Mouse (Mus musculus) hindbrain, embryonic 13.5 days (tissue): ENCODE measurements around the gene Art4. TPM values are rescaled to one million over a fixed set of nuclear protein-coding genes. Genes with fewer than 3 reads are reported as not detected.

Source experiments
- ATAC-seq: fragments of 200-750 bp; cut with Nextera tagmentation; 2 replicates; pipeline ENCODE4 v1.8.0; 2017; ENCODE audit warnings: moderate TSS enrichment; ENCODE audit not compliant: low FRiP score
- H3K27ac ChIP-seq: fragments of 300-500 bp; sonication (generic); 2 replicates; pipeline ENCODE4 v1.5.1; 2015; ENCODE audit warnings: inconsistent platforms, mild to moderate bottlenecking, moderate library complexity
- H3K27me3 ChIP-seq: fragments of 300-500 bp; sonication (generic); 2 replicates; pipeline ENCODE4 v1.6.1; 2015; ENCODE audit warnings: mild to moderate bottlenecking, inconsistent platforms
- H3K36me3 ChIP-seq: fragments of 300-500 bp; sonication (generic); 2 replicates; pipeline ENCODE4 v1.6.1; 2015; ENCODE audit warnings: mild to moderate bottlenecking, inconsistent platforms
- H3K4me1 ChIP-seq: fragments of 300-500 bp; sonication (generic); replicated peaks from 2 replicates; pipeline ENCODE4 v1.6.1; 2015; ENCODE audit warnings: inconsistent platforms
- H3K4me2 ChIP-seq: fragments of 300-500 bp; sonication (generic); 2 replicates; pipeline ENCODE4 v1.6.1; 2015; ENCODE audit warnings: inconsistent platforms, mild to moderate bottlenecking, moderate library complexity
- H3K4me3 ChIP-seq: fragments of 300-500 bp; sonication (generic); 2 replicates; pipeline ENCODE4 v1.5.1; 2015; ENCODE audit warnings: mild to moderate bottlenecking, inconsistent platforms
- H3K9ac ChIP-seq: fragments of 300-500 bp; sonication (generic); 2 replicates; pipeline ENCODE4 v1.6.1; 2015; ENCODE audit warnings: mild to moderate bottlenecking, inconsistent platforms
- H3K9me3 ChIP-seq: fragments of 300-500 bp; sonication (generic); 2 replicates; pipeline ENCODE4 v1.6.1; 2016; ENCODE audit warnings: inconsistent platforms
- WGBS: fragments of 180-500 bp; shearing (Covaris S2); methylation state at CpG from one replicate; pipeline ENCODE4 v1.1.7; 2015; 5-methylcytosine and 5-hydroxymethylcytosine counted together
- polyA plus RNA-seq: library from polyadenylated mRNA; unstranded; fragments of >200 nt; fragmentation: Nextera tagmentation; extraction: Ambion mirVana; gene quantifications from 2 replicates; pipeline ENCODE4 v1.2.1, GENCODE M21; 2015

Art4 gene
- polyA plus RNA-seq, 1 experiment from 2014 or later, result 0.13 TPM

- Histone ChIP-seq H3K9ac (no peak overlapping the region), H3K4me3 (no peak overlapping the region), H3K4me1 (no peaks in the 10 kb centered on the region), H3K27ac (no peak overlapping the region), H3K9me3 (no peaks in the 10 kb centered on the region), H3K4me2 (no peak overlapping the region), H3K27me3 (no peaks in the 10 kb centered on the region), H3K36me3 (no peaks in the 10 kb centered on the region)
- no peak for ATAC-seq
- WGBS, result 82% methylated on average over 8 of the region's 8 CpGs
These were observed 887 bp upstream of the Art4 start for GRCm38 (mm10) chr6:136858420-136858819.

GRCm38 (mm10) chr6:136857873-136858260, 334 bp upstream of the Art4 start:
- WGBS, result 72% methylated on average over 11 of the region's 11 CpGs
- no peak overlapping the region for H3K4me2 ChIP-seq
- no peak overlapping the region for H3K4me3 ChIP-seq
- H3K9me3 ChIP-seq, result no peaks in the 10 kb centered on the region
- H3K27ac ChIP-seq, result no peak overlapping the region
- H3K36me3 ChIP-seq, result no peaks in the 10 kb centered on the region
- H3K9ac ChIP-seq, result no peak overlapping the region; the same call in 1 of the 2 replicates
- no peak for ATAC-seq
- peaks cover 1% of the 10 kb centered on the region; the same call in 1 of the 2 replicates for H3K4me1 ChIP-seq
- H3K27me3 ChIP-seq, result no peaks in the 10 kb centered on the region

GRCm38 (mm10) chr6:136856071-136856636, 1.4 kb downstream of the Art4 start:
- no peak overlapping the region for H3K27ac ChIP-seq
- H3K4me1 ChIP-seq, result peaks cover 5% of the 10 kb centered on the region; the same call in 1 of the 2 replicates
- H3K27me3 ChIP-seq, result no peaks in the 10 kb centered on the region
- H3K4me3 ChIP-seq, result no peak overlapping the region
- no peaks in the 10 kb centered on the region for H3K9me3 ChIP-seq
- no peaks in the 10 kb centered on the region for H3K36me3 ChIP-seq
- no peak for ATAC-seq
- 72% methylated on average over 14 of the region's 14 CpGs for WGBS
- H3K9ac ChIP-seq, result peak overlapping the region; percentile 39; the same call in 1 of the 2 replicates
- H3K4me2 ChIP-seq, result no peak overlapping the region

GRCm38 (mm10) chr6:136855183-136855582, 2.4 kb downstream of the Art4 start:
- 79% methylated on average over 2 of the region's 2 CpGs for WGBS
- H3K4me3 ChIP-seq, result no peak overlapping the region
- H3K27ac ChIP-seq, result no peak overlapping the region
- H3K27me3 ChIP-seq, result no peaks in the 10 kb centered on the region
- H3K4me2 ChIP-seq, result no peak overlapping the region
- ATAC-seq, result no peak
- H3K9me3 ChIP-seq, result no peaks in the 10 kb centered on the region
- H3K36me3 ChIP-seq, result no peaks in the 10 kb centered on the region
- no peak overlapping the region for H3K9ac ChIP-seq
- H3K4me1 ChIP-seq, result peaks cover 5% of the 10 kb centered on the region; the same call in 1 of the 2 replicates

- no peaks in the 10 kb centered on the region for H3K27me3 ChIP-seq
- no peaks in the 10 kb centered on the region for H3K36me3 ChIP-seq
- no peak overlapping the region for H3K9ac ChIP-seq
- 87% methylated on average over 11 of the region's 11 CpGs for WGBS
- H3K4me3 ChIP-seq, result no peak overlapping the region
- no peak overlapping the region for H3K27ac ChIP-seq
- H3K9me3 ChIP-seq, result no peaks in the 10 kb centered on the region
- no peak overlapping the region for H3K4me2 ChIP-seq
- ATAC-seq, result no peak
- H3K4me1 ChIP-seq, result peaks cover 5% of the 10 kb centered on the region; the same call in 1 of the 2 replicates
These were observed 3.2 kb downstream of the Art4 start for GRCm38 (mm10) chr6:136854361-136854781.

GRCm38 (mm10) chr6:136852762-136853161, 4.8 kb downstream of the Art4 start:
- no peak overlapping the region for H3K9ac ChIP-seq
- 65% methylated on average over 3 of the region's 3 CpGs for WGBS

GRCm38 (mm10) chr6:136852348-136852747, 5.2 kb downstream of the Art4 start:
- 87% methylated on average over 4 of the region's 4 CpGs for WGBS
- Histone ChIP-seq H3K4me2 (no peak overlapping the region), H3K9ac (no peak overlapping the region), H3K4me3 (no peak overlapping the region), H3K36me3 (no peaks in the 10 kb centered on the region), H3K27ac (peak overlapping the region; percentile 40; the same call in 1 of the 2 replicates), H3K9me3 (no peaks in the 10 kb centered on the region), H3K4me1 (peaks cover 5% of the 10 kb centered on the region; the same call in 1 of the 2 replicates), H3K27me3 (no peaks in the 10 kb centered on the region)
- no peak for ATAC-seq

More at GRCm38 (mm10) chr6:136852762-136853161, 4.8 kb downstream of the Art4 start:
- Histone ChIP-seq H3K9me3 (no peaks in the 10 kb centered on the region), H3K36me3 (no peaks in the 10 kb centered on the region), H3K4me1 (peaks cover 5% of the 10 kb centered on the region; the same call in 1 of the 2 replicates), H3K4me2 (no peak overlapping the region), H3K4me3 (no peak overlapping the region), H3K27ac (peak overlapping the region; percentile 40; the same call in 1 of the 2 replicates), H3K27me3 (no peaks in the 10 kb centered on the region)
- no peak for ATAC-seq

- Histone ChIP-seq H3K4me2 (no peak overlapping the region), H3K4me1 (peaks cover 5% of the 10 kb centered on the region; the same call in 1 of the 2 replicates), H3K27me3 (no peaks in the 10 kb centered on the region), H3K9me3 (no peaks in the 10 kb centered on the region), H3K27ac (no peak overlapping the region), H3K36me3 (no peaks in the 10 kb centered on the region), H3K9ac (no peak overlapping the region), H3K4me3 (no peak overlapping the region)
- WGBS, result 78% methylated on average over 6 of the region's 6 CpGs
- no peak for ATAC-seq
These were observed 7.3 kb downstream of the Art4 start for GRCm38 (mm10) chr6:136850267-136850666.

- ATAC-seq, result no peak
These were observed 8.6 kb downstream of the Art4 start for GRCm38 (mm10) chr6:136848971-136849370.

GRCm38 (mm10) chr6:136848399-136848798, 9.1 kb downstream of the Art4 start:
- Histone ChIP-seq H3K27me3 (no peaks in the 10 kb centered on the region), H3K4me3 (no peak overlapping the region), H3K27ac (no peak overlapping the region), H3K36me3 (no peaks in the 10 kb centered on the region), H3K4me1 (peaks cover 5% of the 10 kb centered on the region; the same call in 1 of the 2 replicates), H3K9ac (no peak overlapping the region), H3K9me3 (no peaks in the 10 kb centered on the region), H3K4me2 (no peak overlapping the region)
- ATAC-seq, result no peak
- 92% methylated on average over 8 of the region's 8 CpGs for WGBS

More at GRCm38 (mm10) chr6:136848971-136849370, 8.6 kb downstream of the Art4 start:
- no peaks in the 10 kb centered on the region for H3K36me3 ChIP-seq
- no peak overlapping the region for H3K9ac ChIP-seq
- H3K4me3 ChIP-seq, result no peak overlapping the region
- H3K4me2 ChIP-seq, result no peak overlapping the region
- no peak overlapping the region for H3K27ac ChIP-seq
- H3K27me3 ChIP-seq, result no peaks in the 10 kb centered on the region
- 89% methylated on average over 5 of the region's 5 CpGs for WGBS
- no peaks in the 10 kb centered on the region for H3K9me3 ChIP-seq
- H3K4me1 ChIP-seq, result peaks cover 5% of the 10 kb centered on the region; the same call in 1 of the 2 replicates

GRCm38 (mm10) chr6:136847790-136848189, 9.7 kb downstream of the Art4 start:
- H3K27me3 ChIP-seq, result no peaks in the 10 kb centered on the region
- no peak overlapping the region for H3K4me2 ChIP-seq
- H3K4me3 ChIP-seq, result no peak overlapping the region
- no peaks in the 10 kb centered on the region for H3K36me3 ChIP-seq
- H3K4me1 ChIP-seq, result peaks cover 3% of the 10 kb centered on the region; the same call in 1 of the 2 replicates
- H3K27ac ChIP-seq, result no peak overlapping the region
- no peak overlapping the region for H3K9ac ChIP-seq
- ATAC-seq, result no peak
- WGBS, result 20% methylated on average over 2 of the region's 2 CpGs
- H3K9me3 ChIP-seq, result no peaks in the 10 kb centered on the region

GRCm38 (mm10) chr6:136847267-136847666, 10.3 kb downstream of the Art4 start:
- ATAC-seq, result no peak
- Histone ChIP-seq H3K27me3 (no peaks in the 10 kb centered on the region), H3K4me2 (no peak overlapping the region), H3K9ac (no peak overlapping the region), H3K4me3 (no peak overlapping the region), H3K36me3 (no peaks in the 10 kb centered on the region), H3K9me3 (no peaks in the 10 kb centered on the region), H3K27ac (no peak overlapping the region), H3K4me1 (no peaks in the 10 kb centered on the region)
- 93% methylated on average over 3 of the region's 3 CpGs for WGBS
